Mouse (Mus musculus): Measurements from ENCODE around the gene Jun. TPM values are rescaled to one million over a fixed set of nuclear protein-coding genes. Genes with fewer than 3 reads are reported as not detected.

The Jun gene
- polyA plus RNA-seq, 1 experiment, result 16.7 TPM

DNA sequence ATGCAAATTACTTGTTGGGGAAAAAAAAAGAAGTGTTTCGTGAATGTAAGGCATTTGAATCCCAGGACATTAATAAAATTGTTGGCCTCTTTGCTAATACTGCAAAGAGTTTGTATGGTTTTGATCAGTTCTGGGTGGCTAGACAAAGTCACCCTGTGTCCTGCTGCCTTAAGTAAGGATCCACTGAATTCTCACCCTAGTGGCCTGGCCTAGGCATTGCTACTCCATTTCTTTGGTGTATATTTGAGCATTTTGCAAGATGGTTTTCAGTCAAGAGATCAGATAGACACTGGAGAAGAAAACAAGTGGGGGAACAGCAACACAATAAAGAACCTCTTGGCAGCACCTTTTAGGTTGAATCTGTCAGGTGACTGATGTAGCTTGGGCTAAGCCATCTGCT lies 6.9 kb downstream of the Jun start:
- Histone ChIP-seq H3K4me1 (ENCODE audit: control insufficient read depth, insufficient read depth, insufficient read length) (no peaks in the 10 kb centered on the region), H3K36me3 (ENCODE audit: control insufficient read depth, insufficient read depth, low read length) (no peaks in the 10 kb centered on the region), H3K27me3 (ENCODE audit: control insufficient read depth, insufficient read depth, low read length) (no peaks in the 10 kb centered on the region), H3K27ac (ENCODE audit: insufficient read depth, low read length) (no peak overlapping the region), H3K4me3 (ENCODE audit: extremely low read depth, insufficient read depth, insufficient read length) (no peak overlapping the region)
- TF ChIP-seq POLR2A (IDR thresholded peaks at IDR 0.05; ENCODE audit: low read depth, low read length) (no peak), CTCF (IDR thresholded peaks at IDR 0.05; ENCODE audit: extremely low read depth, insufficient read depth, insufficient read length, insufficient replicate concordance) (no peak)
- no peak for DNase-seq (ENCODE audit: low read depth in 1 of 2, low spot score in 2 of 2)
- WGBS, result 84% methylated on average over 1 of the region's 1 CpGs

DNA sequence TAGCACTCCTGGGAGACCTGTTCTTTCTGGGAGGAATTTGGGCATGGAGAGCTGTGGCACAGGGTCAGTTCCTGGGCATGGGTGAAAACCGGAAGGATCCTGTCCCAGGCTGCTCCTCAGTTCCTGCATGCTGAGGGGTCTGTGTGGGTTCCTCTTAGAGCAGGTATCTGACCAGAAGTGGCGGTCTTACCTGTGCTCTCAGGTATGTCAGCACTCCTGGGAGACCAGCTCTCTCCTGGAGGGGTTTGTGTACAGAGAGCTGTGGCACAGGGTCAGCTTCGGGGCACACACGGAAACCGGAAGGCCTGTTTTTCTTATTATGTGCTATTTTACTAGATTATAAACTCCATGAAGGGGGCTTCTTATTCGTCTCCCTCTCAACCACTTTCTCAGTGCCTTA lies 7.3 kb downstream of the Jun start:
- no peak overlapping the region for H3K4me3 ChIP-seq (ENCODE audit: extremely low read depth, insufficient read depth, insufficient read length)
- 93% methylated on average over 6 of the region's 6 CpGs for WGBS
- no peak for TF ChIP-seq POLR2A (IDR thresholded peaks at IDR 0.05; ENCODE audit: low read depth, low read length)
- TF ChIP-seq CTCF (IDR thresholded peaks at IDR 0.05; ENCODE audit: extremely low read depth, insufficient read depth, insufficient read length, insufficient replicate concordance), result no peak
- H3K4me1 ChIP-seq (ENCODE audit: control insufficient read depth, insufficient read depth, insufficient read length), result no peaks in the 10 kb centered on the region
- no peak overlapping the region for H3K27ac ChIP-seq (ENCODE audit: insufficient read depth, low read length)
- no peaks in the 10 kb centered on the region for H3K36me3 ChIP-seq (ENCODE audit: control insufficient read depth, insufficient read depth, low read length)
- H3K27me3 ChIP-seq (ENCODE audit: control insufficient read depth, insufficient read depth, low read length), result no peaks in the 10 kb centered on the region
- DNase-seq (ENCODE audit: low read depth in 1 of 2, low spot score in 2 of 2), result no peak

DNA sequence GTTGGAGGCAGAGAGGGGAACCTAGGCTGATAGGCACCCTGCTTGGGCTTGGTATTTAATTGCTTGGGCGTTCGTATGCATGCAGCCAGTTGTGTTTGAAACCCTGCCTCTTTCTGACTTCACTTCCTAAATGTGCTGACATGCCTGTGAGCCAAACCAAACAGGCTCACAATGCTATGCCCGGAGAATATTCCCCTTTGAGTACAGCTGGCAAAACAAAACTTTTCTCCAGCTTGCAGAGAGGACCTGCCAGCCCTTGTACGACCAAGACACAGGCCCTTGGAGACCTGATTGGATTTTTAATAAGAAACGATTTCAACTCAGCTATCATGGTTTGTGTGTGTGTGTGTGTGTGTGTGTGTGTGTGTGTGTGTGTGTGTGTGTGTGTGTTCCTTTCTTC lies 14.0 kb downstream of the Jun start:
- H3K27me3 ChIP-seq (ENCODE audit: control insufficient read depth, insufficient read depth, low read length), result no peaks in the 10 kb centered on the region
- TF ChIP-seq POLR2A (IDR thresholded peaks at IDR 0.05; ENCODE audit: low read depth, low read length), result no peak
- no peak for TF ChIP-seq CTCF (IDR thresholded peaks at IDR 0.05; ENCODE audit: extremely low read depth, insufficient read depth, insufficient read length, insufficient replicate concordance)
- DNase-seq (ENCODE audit: low read depth in 1 of 2, low spot score in 2 of 2), result no peak
- no peak overlapping the region for H3K4me3 ChIP-seq (ENCODE audit: extremely low read depth, insufficient read depth, insufficient read length)
- WGBS, result 70% methylated on average over 5 of the region's 5 CpGs
- H3K4me1 ChIP-seq (ENCODE audit: control insufficient read depth, insufficient read depth, insufficient read length), result no peaks in the 10 kb centered on the region
- H3K27ac ChIP-seq (ENCODE audit: insufficient read depth, low read length), result no peak overlapping the region
- no peaks in the 10 kb centered on the region for H3K36me3 ChIP-seq (ENCODE audit: control insufficient read depth, insufficient read depth, low read length)

DNA sequence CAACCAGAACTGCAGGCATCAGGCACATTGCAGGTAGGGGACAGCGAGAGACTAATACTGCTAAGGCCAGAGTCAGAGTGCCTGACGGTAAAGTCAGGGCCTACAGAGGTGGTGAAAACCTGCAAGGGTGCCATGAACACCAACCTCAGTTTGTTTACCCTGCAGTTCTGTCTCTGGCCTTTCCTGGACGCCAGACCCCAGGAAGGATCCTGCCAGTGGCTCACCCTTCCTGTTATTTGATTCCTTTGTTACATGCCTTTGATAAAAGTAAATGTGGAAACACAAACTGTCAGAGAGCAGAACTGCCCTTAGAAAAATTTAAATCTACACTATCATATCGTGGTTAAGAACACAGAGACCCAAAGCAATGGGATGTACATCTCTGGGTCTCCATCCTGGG lies 20.9 kb downstream of the Jun start:
- Histone ChIP-seq H3K36me3 (ENCODE audit: control insufficient read depth, insufficient read depth, low read length) (no peaks in the 10 kb centered on the region), H3K4me1 (ENCODE audit: control insufficient read depth, insufficient read depth, insufficient read length) (no peaks in the 10 kb centered on the region), H3K27ac (ENCODE audit: insufficient read depth, low read length) (no peak overlapping the region), H3K27me3 (ENCODE audit: control insufficient read depth, insufficient read depth, low read length) (no peaks in the 10 kb centered on the region), H3K4me3 (ENCODE audit: extremely low read depth, insufficient read depth, insufficient read length) (no peak overlapping the region)
- DNase-seq (ENCODE audit: low read depth in 1 of 2, low spot score in 2 of 2), result no peak
- TF ChIP-seq CTCF (IDR thresholded peaks at IDR 0.05; ENCODE audit: extremely low read depth, insufficient read depth, insufficient read length, insufficient replicate concordance) (no peak), POLR2A (IDR thresholded peaks at IDR 0.05; ENCODE audit: low read depth, low read length) (no peak)
- 74% methylated on average over 4 of the region's 4 CpGs for WGBS

DNA sequence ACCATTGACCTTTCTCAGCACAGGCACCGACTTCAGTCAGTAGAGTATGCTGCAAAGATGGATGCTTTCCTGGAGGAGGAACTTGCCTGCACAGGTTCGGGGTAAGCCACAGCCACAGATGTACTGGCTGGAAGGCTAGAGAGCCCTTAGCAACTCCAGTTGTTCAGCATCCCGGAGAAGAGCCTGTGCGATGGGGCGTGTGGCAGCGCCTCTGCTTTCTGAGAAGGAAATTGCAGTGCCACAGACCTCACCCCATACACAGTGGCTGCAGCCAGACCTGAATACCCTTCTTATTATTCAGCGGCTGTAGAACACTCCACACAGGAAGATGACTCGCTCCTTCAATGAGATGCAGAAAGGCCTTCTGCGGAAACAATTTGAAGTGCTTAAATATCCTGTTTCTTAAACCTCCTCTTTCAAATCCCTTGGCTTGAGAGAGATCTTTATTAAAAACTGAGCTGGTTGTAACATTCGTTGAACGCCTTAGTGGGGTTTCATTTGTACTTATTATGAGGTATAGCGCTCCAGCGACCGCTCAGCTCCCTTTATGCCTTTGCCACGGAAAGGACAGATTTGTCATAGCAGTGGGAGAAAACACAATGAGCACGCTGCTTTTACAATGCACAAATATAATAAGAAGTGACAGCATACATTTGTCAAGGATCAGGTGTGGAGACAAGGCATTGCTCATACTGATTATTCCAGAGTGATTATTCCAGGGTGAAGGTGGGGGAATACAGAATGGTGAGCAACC lies 26.0 kb downstream of the Jun start:
- no peak overlapping the region for H3K27ac ChIP-seq (ENCODE audit: insufficient read depth, low read length)
- TF ChIP-seq CTCF (IDR thresholded peaks at IDR 0.05; ENCODE audit: extremely low read depth, insufficient read depth, insufficient read length, insufficient replicate concordance) (no peak), POLR2A (IDR thresholded peaks at IDR 0.05; ENCODE audit: low read depth, low read length) (no peak)
- H3K27me3 ChIP-seq (ENCODE audit: control insufficient read depth, insufficient read depth, low read length), result no peaks in the 10 kb centered on the region
- no peak for DNase-seq (ENCODE audit: low read depth in 1 of 2, low spot score in 2 of 2)
- H3K4me3 ChIP-seq (ENCODE audit: extremely low read depth, insufficient read depth, insufficient read length), result no peak overlapping the region
- H3K36me3 ChIP-seq (ENCODE audit: control insufficient read depth, insufficient read depth, low read length), result no peaks in the 10 kb centered on the region
- no peaks in the 10 kb centered on the region for H3K4me1 ChIP-seq (ENCODE audit: control insufficient read depth, insufficient read depth, insufficient read length)
- 56% methylated on average over 16 of the region's 16 CpGs for WGBS

DNA sequence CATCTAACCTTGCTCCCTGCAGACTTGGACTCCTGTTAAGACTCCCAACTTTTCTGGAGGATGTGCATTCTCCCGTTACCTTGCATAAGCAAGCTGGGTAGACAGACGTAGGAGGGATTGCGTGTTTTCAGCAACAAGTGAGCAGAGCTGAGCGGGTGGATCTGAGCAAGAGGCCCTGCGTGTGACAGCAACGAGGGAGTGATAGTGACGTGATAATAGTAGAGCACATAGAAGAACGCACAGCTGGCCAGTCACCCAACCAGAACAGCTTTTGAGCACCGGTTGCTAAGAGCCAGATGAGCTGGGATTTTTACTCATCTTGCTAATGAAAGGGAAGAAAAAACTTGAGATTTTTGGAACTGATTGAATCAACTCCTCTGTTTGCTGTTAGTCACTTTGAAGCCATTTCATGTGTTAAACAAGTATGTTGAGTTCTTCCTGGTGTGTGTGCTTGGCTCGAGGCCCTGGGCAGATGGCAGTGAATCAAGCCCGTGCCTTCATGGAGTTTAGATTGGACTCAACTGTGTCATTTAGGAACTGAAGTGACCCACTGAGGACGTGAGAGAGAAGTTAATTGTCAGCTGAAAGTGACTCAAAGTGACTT lies 28.6 kb downstream of the Jun start:
- no peak for DNase-seq (ENCODE audit: low read depth in 1 of 2, low spot score in 2 of 2)
- 86% methylated on average over 12 of the region's 12 CpGs for WGBS
- TF ChIP-seq POLR2A (IDR thresholded peaks at IDR 0.05; ENCODE audit: low read depth, low read length) (no peak), CTCF (IDR thresholded peaks at IDR 0.05; ENCODE audit: extremely low read depth, insufficient read depth, insufficient read length, insufficient replicate concordance) (no peak)

More for the DNA sequence above, 28.6 kb downstream of the Jun start:
- no peaks in the 10 kb centered on the region for H3K36me3 ChIP-seq (ENCODE audit: control insufficient read depth, insufficient read depth, low read length)
- H3K27ac ChIP-seq (ENCODE audit: insufficient read depth, low read length), result no peak overlapping the region
- no peaks in the 10 kb centered on the region for H3K27me3 ChIP-seq (ENCODE audit: control insufficient read depth, insufficient read depth, low read length)
- H3K4me1 ChIP-seq (ENCODE audit: control insufficient read depth, insufficient read depth, insufficient read length), result no peaks in the 10 kb centered on the region
- no peak overlapping the region for H3K4me3 ChIP-seq (ENCODE audit: extremely low read depth, insufficient read depth, insufficient read length)

Measured in spleen, adult 2 months (tissue).